32 mouse cellular contexts compared by ENCODE assay signal in genomic region chr11:27160411-27160810, GRCm38 (mm10).
"Had no signal": no experiment of that assay in that cellular context is flagged by ENCODE, and none has a peak within 500 bp of the region (broad histone marks: within the 10 kb centered on the region; RNA-seq: fewer than 3 reads in every experiment).

No protein-coding gene starts in this region.

- H3K36me3 ChIP-seq: heart, embryonic 10.5 days; heart, embryonic 12.5 days; heart, embryonic 13.5 days; heart, embryonic 15.5 days; hindbrain, embryonic 10.5 days; hindbrain, embryonic 12.5 days; hindbrain, embryonic 13.5 days; hindbrain, embryonic 15.5 days; intestine, embryonic 15.5 days; kidney, embryonic 15.5 days had no signal

- H3K9ac ChIP-seq: heart, embryonic 12.5 days; heart, embryonic 13.5 days; heart, embryonic 15.5 days; hindbrain, embryonic 12.5 days; hindbrain, embryonic 13.5 days; hindbrain, embryonic 14.5 days; hindbrain, embryonic 15.5 days; intestine, embryonic 15.5 days; kidney, embryonic 15.5 days had no signal

- H3K4me1 ChIP-seq: heart, embryonic 10.5 days; heart, embryonic 12.5 days; heart, embryonic 13.5 days; heart, embryonic 15.5 days; hindbrain, embryonic 10.5 days; hindbrain, embryonic 12.5 days; hindbrain, embryonic 13.5 days; hindbrain, embryonic 15.5 days; intestine, embryonic 15.5 days; kidney, embryonic 15.5 days had no signal

- H3K4me3 ChIP-seq: heart, embryonic 10.5 days; heart, embryonic 12.5 days; heart, embryonic 13.5 days; heart, embryonic 15.5 days; hindbrain, embryonic 10.5 days; hindbrain, embryonic 12.5 days; hindbrain, embryonic 13.5 days; hindbrain, embryonic 15.5 days; intestine, embryonic 15.5 days; kidney, embryonic 15.5 days; layer of hippocampus, adult 2 months; left cerebral cortex, adult 2 months had no signal

- H3K4me2 ChIP-seq: heart, embryonic 11.5 days; heart, embryonic 12.5 days; heart, embryonic 13.5 days; heart, embryonic 15.5 days; hindbrain, embryonic 12.5 days; hindbrain, embryonic 13.5 days; hindbrain, embryonic 14.5 days; hindbrain, embryonic 15.5 days; intestine, embryonic 15.5 days; kidney, embryonic 15.5 days had no signal

- H3K27me3 ChIP-seq: heart, embryonic 12.5 days; heart, embryonic 13.5 days; heart, embryonic 15.5 days; hindbrain, embryonic 12.5 days; hindbrain, embryonic 13.5 days; hindbrain, embryonic 15.5 days; intestine, embryonic 15.5 days; kidney, embryonic 15.5 days had no signal

- DNase-seq: heart, postnatal 10 days; heart, postnatal 14 days; heart, postnatal 36 days; heart, postnatal 4 days; kidney, adult 11 months; kidney, adult 18-20 months; kidney, adult 2 months; kidney, adult 8-10 months; kidney, adult 9 months; kidney, postnatal 10 days; kidney, postnatal 14 days; kidney, postnatal 25 days; kidney, postnatal 36 days; kidney, postnatal 4 days; layer of hippocampus, adult 9-11 months; layer of hippocampus, postnatal 36 days had no signal

- H3K9me3 ChIP-seq: heart, embryonic 10.5 days; heart, embryonic 12.5 days; heart, embryonic 13.5 days; heart, embryonic 15.5 days; hindbrain, embryonic 10.5 days; hindbrain, embryonic 12.5 days; hindbrain, embryonic 13.5 days; hindbrain, embryonic 15.5 days; intestine, embryonic 15.5 days; kidney, embryonic 15.5 days had no signal

- H3K27ac ChIP-seq: heart, embryonic 10.5 days; heart, embryonic 13.5 days; heart, embryonic 15.5 days; hindbrain, embryonic 10.5 days; hindbrain, embryonic 12.5 days; hindbrain, embryonic 13.5 days; hindbrain, embryonic 14.5 days; hindbrain, embryonic 15.5 days; hindbrain, postnatal 0 days; intestine, embryonic 15.5 days; kidney, embryonic 15.5 days; kidney, postnatal 0 days; layer of hippocampus, adult 2 months; left cerebral cortex, adult 2 months had no signal
